Mouse (Mus musculus): ENCODE measurements around the gene Smyd2. TPM values are rescaled to one million over a fixed set of nuclear protein-coding genes. Genes with fewer than 3 reads are reported as not detected.

Smyd2 gene
- total and polyA plus RNA-seq, 3 experiments = 79.9 to 119 (median 84.7) TPM

DNA sequence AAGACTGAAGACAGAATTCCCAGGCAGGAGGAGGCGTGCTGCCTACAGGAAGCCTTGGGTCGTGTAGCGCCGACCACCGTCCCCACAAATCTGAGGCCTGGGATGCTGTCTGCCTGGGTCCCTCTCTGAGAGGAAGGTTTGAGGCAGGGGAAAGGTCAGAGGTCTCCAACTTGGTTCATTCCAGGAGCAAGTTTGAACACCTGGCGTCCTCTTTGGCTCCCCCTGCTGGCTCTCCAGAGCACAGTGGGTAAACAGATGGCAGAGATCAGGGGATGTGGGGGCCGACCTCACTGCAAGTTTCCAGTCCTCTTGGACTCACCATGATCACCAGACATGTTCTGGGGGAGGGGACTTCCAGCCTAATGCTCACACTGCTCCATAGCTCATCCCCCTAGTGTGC is 39.3 kb downstream of the Smyd2 start:
- DNase-seq (ENCODE audit: extremely low read depth) = peak; percentile 53
- Histone ChIP-seq H3K9me3 (replicated peaks; ENCODE audit: low read length) (no peaks in the 10 kb centered on the region), H3K27me3 (replicated peaks) (no peaks in the 10 kb centered on the region), H3K27ac (ENCODE audit: insufficient read depth, low read depth) (no peak overlapping the region), H3K4me2 (ENCODE audit: insufficient read depth, low read depth, poor library complexity, severe bottlenecking) (no peak overlapping the region), H3K9ac (ENCODE audit: insufficient read depth, low read depth) (no peak overlapping the region), H3K4me3 (replicated peaks in 1 of 3; ENCODE audit: low read depth in 2 of 3, low read length in 2 of 3, poor library complexity in 1 of 3) (no peak overlapping the region), H3K36me3 (replicated peaks in 1 of 2; ENCODE audit: control insufficient read depth in 1 of 2, insufficient read depth in 1 of 2, low read length in 1 of 2) (peaks cover 32 to 90% of the 10 kb centered on the region in 2 experiments), H3K4me1 (ENCODE audit: control insufficient read depth in 1 of 2, insufficient read depth in 2 of 2) (peaks cover 0 to 8% of the 10 kb centered on the region in 2 experiments; a peak in 1 of 4 replicates), H3K79me2 (replicated peaks; ENCODE audit: control insufficient read depth, extremely low read depth, insufficient read depth, poor library complexity, severe bottlenecking) (no peaks in the 10 kb centered on the region)
- TF ChIP-seq IRF4 (IDR thresholded peaks at IDR 0.05; ENCODE audit: low read depth, low read length) (no peak), ZMIZ1 (IDR thresholded peaks at IDR 0.05; ENCODE audit: low read depth, low read length) (no peak), KAT2A (IDR thresholded peaks at IDR 0.05; ENCODE audit: insufficient replicate concordance, low read length) (no peak), POLR2A (IDR thresholded peaks at IDR 0.05; ENCODE audit: low read depth, low read length) (no peak), USF2 (conservative IDR thresholded peaks at IDR 0.05; ENCODE audit: low read depth, low read length) (no peak), CTCF (conservative IDR thresholded peaks at IDR 0.05 in 1 of 2, IDR thresholded peaks at IDR 0.05 in 1 of 2; ENCODE audit: low read depth in 2 of 2, low read length in 2 of 2) (peak; percentile 76), MAFK (IDR thresholded peaks at IDR 0.05; ENCODE audit: insufficient replicate concordance, low read length) (no peak), SMC3 (IDR thresholded peaks at IDR 0.05; ENCODE audit: low read depth, low read length) (peak; percentile 80), MAX (IDR thresholded peaks at IDR 0.05; ENCODE audit: low read length) (no peak), TBP (conservative IDR thresholded peaks at IDR 0.05; ENCODE audit: low read depth, low read length) (no peak), JUND (conservative IDR thresholded peaks at IDR 0.05; ENCODE audit: low read depth, low read length) (no peak), HCFC1 (IDR thresholded peaks at IDR 0.05; ENCODE audit: low read depth, low read length) (no peak), PAX5 (IDR thresholded peaks at IDR 0.05; ENCODE audit: low read length) (no peak), MYC (IDR thresholded peaks at IDR 0.05; ENCODE audit: low read depth, low read length) (no peak), RAD21 (IDR thresholded peaks at IDR 0.05; ENCODE audit: low read depth, low read length) (peak; percentile 33), UBTF (IDR thresholded peaks at IDR 0.05; ENCODE audit: low read depth, low read length) (no peak), ZC3H11A (IDR thresholded peaks at IDR 0.05; ENCODE audit: low read depth, low read length) (no peak), SIN3A (IDR thresholded peaks at IDR 0.05; ENCODE audit: low read length) (no peak), MAZ (IDR thresholded peaks at IDR 0.05; ENCODE audit: low read depth, low read length) (no peak), BHLHE40 (IDR thresholded peaks at IDR 0.05; ENCODE audit: low read depth, low read length) (no peak), ETS1 (conservative IDR thresholded peaks at IDR 0.05; ENCODE audit: low read depth, low read length) (no peak)
- in situ Hi-C loops (cut with MboI; ENCODE audit: low pct_ligation_motif_present, low pct_unique_long_range_greater_than_20kb, low sequenced_read_pairs) (loop anchor here (5.0 kb wide), 1 partner anchor 176 kb away; no protein-coding TSS in a partner anchor), dilution Hi-C loops (cut with MboI; ENCODE audit: extremely low pct_ligation_motif_present, extremely low pct_unique_long_range_greater_than_20kb, low sequenced_read_pairs) (no loop called here)

DNA sequence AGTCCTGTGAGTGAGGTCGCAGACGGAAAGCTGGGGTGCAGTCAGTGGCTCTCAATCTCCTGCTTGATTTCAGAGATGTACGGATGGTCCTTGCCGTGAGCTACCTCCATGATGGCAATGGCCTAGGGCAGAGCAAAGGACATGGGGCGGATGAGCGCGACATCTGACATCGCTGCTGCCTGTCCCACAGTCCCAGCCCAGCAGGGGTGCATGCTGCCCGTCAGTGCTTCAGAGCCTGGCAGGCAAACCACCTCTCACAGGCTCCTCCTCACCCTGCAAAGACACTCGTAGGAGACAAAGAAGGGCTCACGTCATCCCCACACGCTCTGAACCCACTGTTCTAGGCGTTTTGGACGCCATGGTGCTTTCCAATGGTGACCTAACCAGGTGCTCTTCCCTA is 41.4 kb downstream of the Smyd2 start:
- Histone ChIP-seq H3K9me3 (replicated peaks; ENCODE audit: low read length) (no peaks in the 10 kb centered on the region), H3K79me2 (replicated peaks; ENCODE audit: control insufficient read depth, extremely low read depth, insufficient read depth, poor library complexity, severe bottlenecking) (no peaks in the 10 kb centered on the region), H3K4me3 (replicated peaks in 1 of 3; ENCODE audit: low read depth in 2 of 3, low read length in 2 of 3, poor library complexity in 1 of 3) (no peak overlapping the region), H3K4me2 (ENCODE audit: insufficient read depth, low read depth, poor library complexity, severe bottlenecking) (no peak overlapping the region), H3K9ac (ENCODE audit: insufficient read depth, low read depth) (no peak overlapping the region), H3K27ac (ENCODE audit: insufficient read depth, low read depth) (no peak overlapping the region), H3K36me3 (replicated peaks in 1 of 2; ENCODE audit: control insufficient read depth in 1 of 2, insufficient read depth in 1 of 2, low read length in 1 of 2) (peaks cover 25 to 77% of the 10 kb centered on the region in 2 experiments), H3K4me1 (ENCODE audit: control insufficient read depth in 1 of 2, insufficient read depth in 2 of 2) (peaks cover 0 to 10% of the 10 kb centered on the region in 2 experiments; a peak in 1 of 4 replicates), H3K27me3 (replicated peaks) (no peaks in the 10 kb centered on the region)
- dilution Hi-C loops (cut with MboI; ENCODE audit: extremely low pct_ligation_motif_present, extremely low pct_unique_long_range_greater_than_20kb, low sequenced_read_pairs) (no loop called here), in situ Hi-C loops (cut with MboI; ENCODE audit: low pct_ligation_motif_present, low pct_unique_long_range_greater_than_20kb, low sequenced_read_pairs) (loop anchor here (5.0 kb wide), 1 partner anchor 173 kb away; no protein-coding TSS in a partner anchor)
- TF ChIP-seq PAX5 (IDR thresholded peaks at IDR 0.05; ENCODE audit: low read length) = no peak
- no peak for TF ChIP-seq USF2 (conservative IDR thresholded peaks at IDR 0.05; ENCODE audit: low read depth, low read length)
- no peak for DNase-seq (ENCODE audit: extremely low read depth)
